Mouse (Mus musculus): Measurements from ENCODE around the gene Rbfox1. TPM values are rescaled to one million over a fixed set of nuclear protein-coding genes. Genes with fewer than 3 reads are reported as not detected.

Gene Rbfox1
- polyA plus RNA-seq, 1 experiment, result not detected

GRCm38 (mm10) chr16:5961786-5962185, 76.6 kb downstream of the Rbfox1 start:
- no peak overlapping the region for H3K27ac ChIP-seq (ENCODE audit: insufficient read depth, low read depth, low read length)
- H3K4me3 ChIP-seq (ENCODE audit: insufficient read depth, low read length), result no peak overlapping the region
- H3K4me1 ChIP-seq (ENCODE audit: control insufficient read depth, insufficient read depth, low read length), result no peaks in the 10 kb centered on the region
- TF ChIP-seq CTCF (IDR thresholded peaks at IDR 0.05; ENCODE audit: low read depth, low read length) (no peak), POLR2A (IDR thresholded peaks at IDR 0.05; ENCODE audit: borderline replicate concordance, low read depth, low read length) (no peak)

DNA sequence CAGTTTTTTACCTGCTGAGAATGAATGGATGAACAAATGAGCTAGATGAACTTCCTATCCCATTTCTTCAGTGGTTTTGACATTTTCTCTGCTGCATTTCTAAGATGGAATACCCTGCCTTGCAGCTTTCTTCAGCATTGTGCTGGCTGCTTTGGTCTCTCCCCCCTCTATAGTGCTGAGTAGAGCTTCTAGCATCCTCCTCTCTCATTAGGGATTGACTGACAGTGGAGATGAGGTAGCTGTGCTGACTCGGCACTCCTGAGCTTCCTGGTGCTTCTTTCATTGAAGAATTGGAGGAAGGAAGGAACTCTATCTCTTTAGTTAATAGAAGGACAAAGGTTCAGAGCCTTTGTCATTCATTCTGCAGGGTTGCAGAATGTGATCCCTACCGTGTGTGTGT, 89.0 kb downstream of the Rbfox1 start:
- Histone ChIP-seq H3K27ac (ENCODE audit: insufficient read depth, low read depth, low read length) (no peak overlapping the region), H3K4me1 (ENCODE audit: control insufficient read depth, insufficient read depth, low read length) (no peaks in the 10 kb centered on the region), H3K4me3 (ENCODE audit: insufficient read depth, low read length) (no peak overlapping the region)
- no peak for TF ChIP-seq POLR2A (IDR thresholded peaks at IDR 0.05; ENCODE audit: borderline replicate concordance, low read depth, low read length)
- no peak for TF ChIP-seq CTCF (IDR thresholded peaks at IDR 0.05; ENCODE audit: low read depth, low read length)

GRCm38 (mm10) chr16:5992045-5993011, 107.2 kb downstream of the Rbfox1 start:
- no peak overlapping the region for H3K27ac ChIP-seq (ENCODE audit: insufficient read depth, low read depth, low read length)
- TF ChIP-seq CTCF (IDR thresholded peaks at IDR 0.05; ENCODE audit: low read depth, low read length) (no peak), POLR2A (IDR thresholded peaks at IDR 0.05; ENCODE audit: borderline replicate concordance, low read depth, low read length) (no peak)
- no peaks in the 10 kb centered on the region for H3K4me1 ChIP-seq (ENCODE audit: control insufficient read depth, insufficient read depth, low read length)
- no peak overlapping the region for H3K4me3 ChIP-seq (ENCODE audit: insufficient read depth, low read length)

DNA sequence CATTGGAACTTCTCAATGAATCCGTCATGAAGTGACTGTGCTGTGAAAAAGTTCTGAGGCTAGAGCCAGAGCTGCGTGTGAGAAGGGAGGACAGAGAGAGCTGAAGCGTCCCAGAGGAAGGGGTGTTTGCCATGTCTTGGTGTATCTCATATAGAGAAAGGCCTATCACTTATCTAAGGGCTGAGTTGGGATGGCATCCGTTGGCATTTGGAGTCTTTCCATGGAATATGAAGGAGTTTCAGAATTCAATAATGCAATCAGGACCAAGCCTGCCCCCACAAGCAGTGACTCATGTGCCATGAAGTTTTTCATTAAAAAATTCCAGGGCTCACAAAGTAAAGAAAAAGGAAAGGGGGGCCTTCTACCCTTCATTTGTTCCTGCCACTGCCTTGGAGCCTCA, 112.0 kb downstream of the Rbfox1 start:
- Histone ChIP-seq H3K4me3 (ENCODE audit: insufficient read depth, low read length) (no peak overlapping the region), H3K27ac (ENCODE audit: insufficient read depth, low read depth, low read length) (no peak overlapping the region), H3K4me1 (ENCODE audit: control insufficient read depth, insufficient read depth, low read length) (no peaks in the 10 kb centered on the region)
- TF ChIP-seq POLR2A (IDR thresholded peaks at IDR 0.05; ENCODE audit: borderline replicate concordance, low read depth, low read length) (no peak), CTCF (IDR thresholded peaks at IDR 0.05; ENCODE audit: low read depth, low read length) (no peak)

- Histone ChIP-seq H3K4me1 (ENCODE audit: control insufficient read depth, insufficient read depth, low read length) (no peaks in the 10 kb centered on the region), H3K27ac (ENCODE audit: insufficient read depth, low read depth, low read length) (no peak overlapping the region), H3K4me3 (ENCODE audit: insufficient read depth, low read length) (no peak overlapping the region)
- no peak for TF ChIP-seq POLR2A (IDR thresholded peaks at IDR 0.05; ENCODE audit: borderline replicate concordance, low read depth, low read length)
- TF ChIP-seq CTCF (IDR thresholded peaks at IDR 0.05; ENCODE audit: low read depth, low read length), result no peak
Observed at GRCm38 (mm10) chr16:5997651-5998050, 112.5 kb downstream of the Rbfox1 start.

- TF ChIP-seq POLR2A (IDR thresholded peaks at IDR 0.05; ENCODE audit: borderline replicate concordance, low read depth, low read length) (no peak), CTCF (IDR thresholded peaks at IDR 0.05; ENCODE audit: low read depth, low read length) (no peak)
- no peak overlapping the region for H3K4me3 ChIP-seq (ENCODE audit: insufficient read depth, low read length)
- H3K4me1 ChIP-seq (ENCODE audit: control insufficient read depth, insufficient read depth, low read length), result no peaks in the 10 kb centered on the region
- H3K27ac ChIP-seq (ENCODE audit: insufficient read depth, low read depth, low read length), result no peak overlapping the region
Observed at GRCm38 (mm10) chr16:6000016-6000415, 114.9 kb downstream of the Rbfox1 start.

- Histone ChIP-seq H3K4me1 (ENCODE audit: control insufficient read depth, insufficient read depth, low read length) (no peaks in the 10 kb centered on the region), H3K27ac (ENCODE audit: insufficient read depth, low read depth, low read length) (no peak overlapping the region), H3K4me3 (ENCODE audit: insufficient read depth, low read length) (no peak overlapping the region)
- no peak for TF ChIP-seq CTCF (IDR thresholded peaks at IDR 0.05; ENCODE audit: low read depth, low read length)
- no peak for TF ChIP-seq POLR2A (IDR thresholded peaks at IDR 0.05; ENCODE audit: borderline replicate concordance, low read depth, low read length)
Observed at GRCm38 (mm10) chr16:6006996-6007395, 121.8 kb downstream of the Rbfox1 start.

DNA sequence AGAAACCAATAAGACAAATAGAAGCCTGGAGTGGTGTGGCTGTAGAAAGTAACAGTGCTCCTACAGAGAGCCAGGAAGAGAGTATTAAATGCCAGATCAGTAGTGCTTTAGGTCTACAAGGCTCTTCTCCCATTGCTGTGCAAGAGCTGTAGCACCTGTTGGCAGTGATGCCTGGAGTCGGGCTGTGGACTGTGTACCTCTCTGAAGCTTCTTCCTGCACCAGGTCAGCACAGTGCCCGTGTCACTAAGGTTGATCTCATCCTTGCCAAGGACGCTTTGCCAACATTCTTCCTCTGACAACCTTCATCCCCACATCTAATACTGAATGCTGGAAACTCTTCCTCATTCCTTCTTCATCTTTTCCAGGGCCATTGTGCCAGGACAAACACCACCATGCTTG, 127.7 kb downstream of the Rbfox1 start:
- Histone ChIP-seq H3K27ac (ENCODE audit: insufficient read depth, low read depth, low read length) (no peak overlapping the region), H3K4me3 (ENCODE audit: insufficient read depth, low read length) (no peak overlapping the region), H3K4me1 (ENCODE audit: control insufficient read depth, insufficient read depth, low read length) (no peaks in the 10 kb centered on the region)
- TF ChIP-seq POLR2A (IDR thresholded peaks at IDR 0.05; ENCODE audit: borderline replicate concordance, low read depth, low read length) (no peak), CTCF (IDR thresholded peaks at IDR 0.05; ENCODE audit: low read depth, low read length) (no peak)

DNA sequence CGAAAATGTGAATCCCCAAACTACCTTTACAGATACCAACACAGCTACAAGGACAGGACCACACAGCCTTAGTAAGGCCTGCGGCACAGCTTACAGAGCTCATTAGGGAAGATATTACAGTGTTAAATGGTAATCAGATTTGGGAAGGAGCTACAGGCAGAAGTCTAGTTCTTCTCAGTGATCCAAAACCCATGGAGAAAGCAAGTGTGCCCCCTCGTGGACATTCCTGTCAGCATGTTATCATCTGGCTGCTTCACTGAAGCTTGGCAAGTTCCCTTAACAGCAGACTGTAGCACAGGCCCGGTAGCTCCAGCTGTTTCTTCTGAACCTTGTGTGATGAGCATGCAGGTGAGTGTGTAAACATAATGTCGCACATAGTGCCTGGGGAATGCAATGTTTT, 133.5 kb downstream of the Rbfox1 start:
- TF ChIP-seq POLR2A (IDR thresholded peaks at IDR 0.05; ENCODE audit: borderline replicate concordance, low read depth, low read length) (no peak), CTCF (IDR thresholded peaks at IDR 0.05; ENCODE audit: low read depth, low read length) (no peak)
- Histone ChIP-seq H3K4me1 (ENCODE audit: control insufficient read depth, insufficient read depth, low read length) (no peaks in the 10 kb centered on the region), H3K4me3 (ENCODE audit: insufficient read depth, low read length) (no peak overlapping the region), H3K27ac (ENCODE audit: insufficient read depth, low read depth, low read length) (no peak overlapping the region)

DNA sequence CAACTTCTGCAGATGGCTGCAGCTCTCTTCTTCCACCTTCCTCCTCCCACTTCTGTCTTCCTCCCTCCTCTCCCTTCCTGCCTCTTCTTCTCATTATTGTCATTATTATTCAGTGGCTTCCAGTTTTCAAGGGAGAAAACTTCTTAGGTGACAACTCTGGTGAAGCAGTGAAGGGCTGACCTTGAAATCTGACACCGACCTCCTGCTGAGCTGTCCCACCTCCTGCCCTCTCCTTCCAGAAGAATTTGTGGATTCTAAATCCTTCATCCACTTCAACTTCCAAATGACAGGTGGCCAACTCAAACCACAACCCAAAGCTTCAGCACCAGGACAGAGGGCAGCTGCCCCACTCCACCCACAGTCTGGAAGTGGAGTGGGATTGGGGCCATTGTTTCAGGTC, 134.2 kb downstream of the Rbfox1 start:
- Histone ChIP-seq H3K4me3 (ENCODE audit: insufficient read depth, low read length) (no peak overlapping the region), H3K27ac (ENCODE audit: insufficient read depth, low read depth, low read length) (no peak overlapping the region), H3K4me1 (ENCODE audit: control insufficient read depth, insufficient read depth, low read length) (no peaks in the 10 kb centered on the region)
- TF ChIP-seq POLR2A (IDR thresholded peaks at IDR 0.05; ENCODE audit: borderline replicate concordance, low read depth, low read length) (no peak), CTCF (IDR thresholded peaks at IDR 0.05; ENCODE audit: low read depth, low read length) (no peak)

All from bone marrow macrophage, adult 2 months (primary cell).